ENCODE assay signal across 25 mouse cellular contexts in genomic region chr11:95760521-95760920, GRCm38 (mm10). TPM values are rescaled to one million over a fixed set of nuclear protein-coding genes. Genes with fewer than 3 reads are reported as not detected.
DNase-seq lines count a peak whose midpoint lies in the region; ATAC-seq lines count a peak whose summit lies in the region.
"Had no signal": no experiment of that assay in that cellular context is flagged by ENCODE, and none has a peak within 500 bp of the region (broad histone marks: within the 10 kb centered on the region; RNA-seq: fewer than 3 reads in every experiment).

No protein-coding gene starts in this region.

- no peak overlapping the region for H3K27ac ChIP-seq in midbrain, embryonic 11.5 days (ENCODE audit: low read depth, low read length)
- H3K27ac ChIP-seq in midbrain, embryonic 10.5 days (replicated peaks): no peak overlapping the region
- H3K27ac ChIP-seq: embryonic facial prominence, embryonic 13.5 days; embryonic facial prominence, embryonic 15.5 days; forebrain, embryonic 10.5 days; forebrain, embryonic 12.5 days had no signal

- H3K27me3 ChIP-seq in midbrain, embryonic 11.5 days (ENCODE audit: control insufficient read depth, insufficient read depth, low read length): no peaks in the 10 kb centered on the region
- no peaks in the 10 kb centered on the region for H3K27me3 ChIP-seq in midbrain, embryonic 10.5 days (ENCODE audit: low read depth, poor library complexity, severe bottlenecking)
- H3K27me3 ChIP-seq: CH12.LX; embryonic facial prominence, embryonic 13.5 days; embryonic facial prominence, embryonic 15.5 days; forebrain, embryonic 12.5 days had no signal

- no peaks in the 10 kb centered on the region for H3K9me3 ChIP-seq in midbrain, embryonic 11.5 days (ENCODE audit: control insufficient read depth, low read length)
- no peaks in the 10 kb centered on the region for H3K9me3 ChIP-seq in midbrain, embryonic 10.5 days (replicated peaks)
- H3K9me3 ChIP-seq: embryonic facial prominence, embryonic 13.5 days; embryonic facial prominence, embryonic 15.5 days; forebrain, embryonic 10.5 days; forebrain, embryonic 12.5 days; G1E had no signal

- intact Hi-C loops in gastrocnemius, postnatal 36 days (cut with DNase I): no loop called here

- ATAC-seq in midbrain, embryonic 11.5 days (ENCODE audit: low FRiP score): no peak
- ATAC-seq: CD4-positive, CD25-positive, alpha-beta regulatory T cell, adult 4 months; forebrain, embryonic 14.5 days; forebrain, embryonic 16.5 days had no signal

- H3K9ac ChIP-seq in midbrain, embryonic 11.5 days (ENCODE audit: low read length): no peak overlapping the region
- H3K9ac ChIP-seq: embryonic facial prominence, embryonic 13.5 days; embryonic facial prominence, embryonic 15.5 days; forebrain, embryonic 12.5 days had no signal

- peak; percentile 57 for DNase-seq in midbrain, embryonic 11.5 days (ENCODE audit: low spot score, missing footprints)
- no peak for DNase-seq in midbrain, embryonic 10.5 days (ENCODE audit: low spot score)
- DNase-seq in 3T3-L1 (ENCODE audit: low read depth, low spot score): peak; percentile 37
- DNase-seq in NIH3T3 (ENCODE audit: low read depth): peak; percentile 45
- DNase-seq in gastrocnemius, postnatal 36 days: no peak
- DNase-seq: adrenal gland, postnatal 10 days; adrenal gland, postnatal 25 days; B cell, adult 2 months; cerebellum, adult 11 months; cerebellum, adult 18-20 months; cerebellum, adult 8-10 months; cerebellum, adult 9-11 months; cerebellum, postnatal 14 days; cerebellum, postnatal 36 days; embryo, embryonic 11 days had no signal

- 0 out of 2 replicates have a peak, but pooled peaks cover 3% of the 10 kb centered on the region for H3K36me3 ChIP-seq in midbrain, embryonic 11.5 days (ENCODE audit: control insufficient read depth, insufficient read depth, low read length)
- peaks cover 57% of the 10 kb centered on the region for H3K36me3 ChIP-seq in midbrain, embryonic 10.5 days

- no peak overlapping the region for H3K4me3 ChIP-seq in midbrain, embryonic 11.5 days (ENCODE audit: low read depth, low read length)
- no peak overlapping the region for H3K4me3 ChIP-seq in midbrain, embryonic 10.5 days
- H3K4me3 ChIP-seq: embryonic facial prominence, embryonic 13.5 days; embryonic facial prominence, embryonic 15.5 days; erythroblast, embryonic 14.5 days; forebrain, embryonic 10.5 days; forebrain, embryonic 12.5 days had no signal

- H3K4me1 ChIP-seq in midbrain, embryonic 11.5 days (ENCODE audit: control insufficient read depth, insufficient read depth, low read length): no peaks in the 10 kb centered on the region
- H3K4me1 ChIP-seq in midbrain, embryonic 10.5 days: no peaks in the 10 kb centered on the region
- H3K4me1 ChIP-seq: embryonic facial prominence, embryonic 15.5 days; forebrain, embryonic 10.5 days; forebrain, embryonic 12.5 days had no signal

- WGBS in midbrain, embryonic 11.5 days: 89% methylated on average over 5 of the region's 5 CpGs
- 89% methylated on average over 5 of the region's 5 CpGs for WGBS in midbrain, embryonic 10.5 days

- no peak overlapping the region for H3K4me2 ChIP-seq in midbrain, embryonic 11.5 days
- H3K4me2 ChIP-seq: embryonic facial prominence, embryonic 13.5 days; embryonic facial prominence, embryonic 15.5 days; forebrain, embryonic 12.5 days had no signal

RNA-seq across cellular contexts. Expression of gene B130006D01Rik, which starts 37.1 kb away (rescaled TPM):
- 0.39 and 1.1 TPM in 2 replicates for polyA plus RNA-seq in midbrain, embryonic 11.5 days (2014; fragmentation: Nextera tagmentation; extraction: Ambion mirVana)
- polyA plus RNA-seq in midbrain, embryonic 10.5 days (2016; fragmentation: Nextera tagmentation; extraction: Ambion mirVana): 0.93 and 1.4 TPM in 2 replicates
- under 1 TPM; 0.56 to 0.57 TPM for total RNA-seq in gastrocnemius, postnatal 36 days (2021)
- polyA plus RNA-seq: erythroblast, embryonic 14.5 days had no signal

RNA-seq across cellular contexts. Expression of gene Zfp652, which starts 48.0 kb away (rescaled TPM):
- polyA plus RNA-seq in midbrain, embryonic 11.5 days (2014; fragmentation: Nextera tagmentation; extraction: Ambion mirVana): 10.2 and 10.4 TPM in 2 replicates
- polyA plus RNA-seq in midbrain, embryonic 10.5 days (2016; fragmentation: Nextera tagmentation; extraction: Ambion mirVana): 13.7 and 17.8 TPM in 2 replicates
- 10 to 100 TPM; 83.7 to 86.6 TPM for total RNA-seq in gastrocnemius, postnatal 36 days (2021)

Comparison
In these comparisons a context has a peak if more than half of its experiments do, and no peak if none do; other contexts are left out.
1. DNase-seq: peak in midbrain, embryonic 11.5 days (single experiment), 3T3-L1 (single experiment) and NIH3T3 (single experiment); none in midbrain, embryonic 10.5 days (single experiment) and gastrocnemius, postnatal 36 days (0 of 2).